Mouse (Mus musculus): ENCODE results near the gene Thbd.

The Thbd gene

GRCm38 (mm10) chr2:148425709-148426382, 17.9 kb upstream of the Thbd start:
- in situ Hi-C loops (cut with MboI, MseI), result no loop called here

- in situ Hi-C loops (cut with MboI, MseI), result no loop called here
Measured at GRCm38 (mm10) chr2:148421706-148422105, 13.7 kb upstream of the Thbd start.

GRCm38 (mm10) chr2:148421112-148421511, 13.1 kb upstream of the Thbd start:
- in situ Hi-C loops (cut with MboI, MseI), result no loop called here

- in situ Hi-C loops (cut with MboI, MseI), result no loop called here
Measured at GRCm38 (mm10) chr2:148419776-148420175, 11.8 kb upstream of the Thbd start.

GRCm38 (mm10) chr2:148419151-148419550, 11.2 kb upstream of the Thbd start:
- in situ Hi-C loops (cut with MboI, MseI), result no loop called here

GRCm38 (mm10) chr2:148409821-148410220, 1.8 kb upstream of the Thbd start:
- in situ Hi-C loops (cut with MboI, MseI), result no loop called here

GRCm38 (mm10) chr2:148409141-148409540, 1.2 kb upstream of the Thbd start:
- in situ Hi-C loops (cut with MboI, MseI), result no loop called here

- in situ Hi-C loops (cut with MboI, MseI), result no loop called here
Measured at GRCm38 (mm10) chr2:148408761-148409120, 753 bp upstream of the Thbd start.

GRCm38 (mm10) chr2:148406971-148407869, 768 bp downstream of the Thbd start:
- in situ Hi-C loops (cut with MboI, MseI), result no loop called here

GRCm38 (mm10) chr2:148406160-148406970, 1.6 kb downstream of the Thbd start:
- in situ Hi-C loops (cut with MboI, MseI), result no loop called here

- in situ Hi-C loops (cut with MboI, MseI), result no loop called here
Measured at GRCm38 (mm10) chr2:148404906-148405305, 3.1 kb downstream of the Thbd start.

GRCm38 (mm10) chr2:148402227-148402626, 5.8 kb downstream of the Thbd start:
- in situ Hi-C loops (cut with MboI, MseI), result no loop called here

GRCm38 (mm10) chr2:148398901-148399685, 8.9 kb downstream of the Thbd start:
- in situ Hi-C loops (cut with MboI, MseI), result no loop called here

- in situ Hi-C loops (cut with MboI, MseI), result no loop called here
Measured at GRCm38 (mm10) chr2:148397784-148398100, 10.2 kb downstream of the Thbd start.

- in situ Hi-C loops (cut with MboI, MseI), result no loop called here
Measured at GRCm38 (mm10) chr2:148397015-148397783, 10.8 kb downstream of the Thbd start.

- in situ Hi-C loops (cut with MboI, MseI), result no loop called here
Measured at GRCm38 (mm10) chr2:148396209-148396608, 11.8 kb downstream of the Thbd start.

GRCm38 (mm10) chr2:148395131-148396051, 12.6 kb downstream of the Thbd start, which contains the start of gene Sstr4:
Gene Sstr4, plus strand, starts transcription at chr2:148395344.
- in situ Hi-C loops (cut with MboI, MseI), result no loop called here

- in situ Hi-C loops (cut with MboI, MseI), result no loop called here
Measured at GRCm38 (mm10) chr2:148393846-148394245, 14.1 kb downstream of the Thbd start.

GRCm38 (mm10) chr2:148393149-148393548, 14.8 kb downstream of the Thbd start:
- in situ Hi-C loops (cut with MboI, MseI), result no loop called here
